Mouse (Mus musculus): Measurements from ENCODE around the gene Grtp1.
A peak's percentile ranks its signal among the peaks of the same experiment; 100 is the strongest.

Gene Grtp1

DNA sequence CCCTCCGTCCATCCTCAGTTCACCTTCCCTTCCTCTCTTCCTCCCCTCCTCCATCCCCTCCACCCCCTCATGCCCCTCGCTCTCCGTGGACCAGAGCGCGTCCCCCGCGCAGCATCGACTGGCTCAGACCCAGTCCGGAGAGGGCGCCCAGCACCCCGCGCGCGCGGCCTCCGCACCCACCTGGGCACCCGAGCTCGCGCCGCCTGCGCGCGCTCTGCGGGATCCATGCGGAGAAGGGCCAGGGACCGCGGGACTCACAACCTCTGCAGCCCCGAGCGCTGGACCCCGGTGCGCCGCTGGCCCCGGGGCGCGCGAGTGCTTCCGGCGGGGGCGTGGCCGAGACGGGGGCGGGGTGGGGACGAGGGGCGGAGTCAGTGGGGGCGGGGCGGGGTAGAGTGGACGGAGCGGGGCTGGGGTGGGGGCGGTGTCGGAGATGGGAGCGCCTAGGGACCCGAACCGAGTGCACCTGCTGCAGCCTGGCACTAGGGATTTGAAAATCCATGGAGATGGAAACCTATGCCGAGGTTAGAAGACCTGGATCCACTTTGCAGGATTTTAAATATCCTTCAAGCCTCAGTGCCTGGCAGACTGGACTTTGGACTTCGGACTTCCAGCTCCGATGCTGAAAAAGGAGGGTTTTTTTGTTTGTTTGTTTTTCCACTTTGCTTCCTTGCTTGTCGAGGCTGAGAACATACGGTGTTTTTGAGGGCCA, at the start of gene Grtp1:
Gene Grtp1 (minus strand): TSS at position 320 of the 712 bp plus-strand sequence.
- DNase-seq (ENCODE audit: low read depth, low spot score): peak; percentile 38

DNA sequence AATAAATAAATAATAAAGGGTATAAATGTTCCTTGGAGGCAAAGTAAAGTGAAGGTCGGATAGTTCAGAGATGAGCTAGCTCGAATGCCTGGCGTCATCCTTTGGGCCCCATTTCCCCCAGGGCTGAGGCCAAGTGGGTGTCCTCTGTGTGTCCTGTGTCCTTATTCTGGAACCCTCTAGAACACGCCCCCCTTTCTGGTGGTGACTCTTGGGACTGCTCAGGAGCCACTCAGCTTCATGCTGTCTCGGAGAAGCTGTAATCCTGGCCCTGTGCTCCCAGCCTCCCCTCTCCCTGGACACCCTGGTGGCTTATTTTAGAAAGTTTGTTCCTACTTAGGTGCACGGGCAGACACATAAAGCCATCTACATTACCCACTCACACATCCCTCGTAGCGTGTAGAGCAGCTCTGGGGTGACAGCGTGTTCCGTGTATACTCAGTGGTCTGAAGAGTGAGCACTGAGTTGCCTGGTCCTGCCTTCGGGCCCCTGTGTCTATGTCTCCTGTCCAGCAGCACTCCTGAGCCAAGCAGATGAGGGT, 44.0 kb upstream of the Grtp1 start:
- no peak for DNase-seq (ENCODE audit: low read depth, low spot score)

DNA sequence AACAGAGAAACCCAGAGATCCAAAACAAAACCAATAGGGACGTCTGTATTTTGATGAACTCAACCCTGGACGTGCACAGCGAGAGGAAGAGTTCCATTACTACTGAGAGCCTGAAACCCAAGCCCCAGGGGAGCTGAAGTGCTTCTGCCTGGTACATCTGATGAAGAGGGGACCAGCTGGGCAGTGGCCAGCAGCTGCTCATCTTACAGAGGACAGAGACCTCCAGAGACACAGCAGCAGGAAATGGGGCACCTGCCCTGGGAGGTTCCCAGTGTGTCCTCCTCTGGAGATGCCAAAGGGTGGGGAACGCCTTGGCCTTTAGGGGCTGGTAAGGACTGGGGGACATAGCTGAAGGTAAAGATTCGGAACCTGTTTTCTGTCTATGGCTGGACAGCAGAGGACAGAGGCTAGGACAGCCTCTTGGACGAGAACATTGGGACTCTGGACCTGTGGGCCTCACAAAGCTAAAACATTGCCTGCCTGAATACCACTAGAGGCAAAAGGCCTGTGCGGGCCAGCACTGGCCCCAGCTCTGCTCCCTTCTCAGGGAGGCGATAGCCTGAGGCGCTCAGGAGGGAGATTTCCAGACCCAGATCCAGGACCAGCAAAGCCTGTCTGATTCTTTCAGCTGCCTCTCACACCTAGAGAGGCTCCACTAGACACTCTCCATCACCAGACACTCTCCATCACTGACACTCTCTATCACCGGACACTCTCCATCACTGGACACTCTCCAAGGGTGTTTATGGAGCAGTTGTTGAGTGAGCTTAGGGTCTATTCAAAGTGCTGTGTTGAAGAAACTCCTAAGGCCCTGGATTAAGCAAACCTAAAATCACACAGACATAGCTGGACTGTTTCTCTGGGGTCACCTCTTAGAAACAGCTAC, 42.8 kb upstream of the Grtp1 start:
- DNase-seq (ENCODE audit: low read depth, low spot score): no peak

DNA sequence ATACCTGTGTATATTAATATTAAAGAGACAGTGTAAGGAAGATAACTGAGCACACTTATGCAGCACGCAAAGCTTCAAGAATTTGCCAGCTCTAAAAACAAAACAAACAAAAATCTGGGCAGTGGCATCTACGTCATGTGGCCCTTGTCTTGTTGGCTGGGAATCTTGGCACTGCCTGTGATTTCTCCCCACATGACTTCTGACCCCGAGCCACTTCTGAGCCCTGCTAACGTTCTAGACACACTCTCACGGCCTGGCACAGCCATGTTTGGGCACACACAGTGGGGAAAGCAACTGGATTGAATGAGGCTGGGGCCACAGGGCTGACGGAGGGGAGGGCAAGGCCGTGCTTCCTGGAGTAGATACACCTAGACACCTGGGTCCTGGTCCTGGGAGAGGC, 40.3 kb upstream of the Grtp1 start:
- no peak for DNase-seq (ENCODE audit: low read depth, low spot score)

DNA sequence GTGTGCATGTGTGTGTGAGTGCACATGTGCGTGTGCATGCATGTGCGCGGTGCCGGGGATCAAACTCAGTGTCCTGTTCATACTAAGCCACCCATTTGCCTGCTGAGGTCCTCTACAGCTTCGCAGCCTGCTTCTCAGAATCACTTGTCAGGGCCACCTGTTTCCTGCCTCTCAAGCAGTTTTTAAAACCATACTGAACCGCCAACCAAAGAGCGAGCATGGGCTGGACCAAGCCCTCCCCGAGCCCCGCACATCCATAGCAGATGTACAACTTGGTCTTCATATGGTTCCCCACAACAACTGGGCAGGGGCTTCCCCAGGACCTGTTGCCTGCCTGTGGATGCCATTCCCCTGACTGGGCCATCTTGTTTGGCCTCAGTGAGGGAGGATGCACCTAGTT, 39.6 kb upstream of the Grtp1 start:
- no peak for DNase-seq (ENCODE audit: low read depth, low spot score)

DNA sequence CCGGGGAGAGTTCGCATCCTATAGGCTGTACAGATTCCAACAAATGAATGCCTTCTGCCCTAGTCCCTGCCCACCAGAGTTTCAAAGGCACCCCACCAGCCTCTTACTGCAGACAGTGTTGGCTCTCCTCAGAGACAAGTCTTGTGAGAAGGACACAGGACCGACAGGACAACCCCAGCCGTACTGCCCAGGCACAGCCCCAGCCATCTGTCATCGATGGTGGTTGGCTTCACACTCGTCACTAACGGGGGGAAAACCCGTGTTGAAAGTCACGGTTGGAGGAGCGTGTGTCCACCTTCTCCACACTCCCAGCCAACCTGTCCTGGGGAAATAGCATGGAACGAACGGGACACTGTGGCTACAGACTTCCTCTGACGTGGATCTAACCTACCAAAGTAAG, 34.4 kb upstream of the Grtp1 start:
- no peak for DNase-seq (ENCODE audit: low read depth, low spot score)

DNA sequence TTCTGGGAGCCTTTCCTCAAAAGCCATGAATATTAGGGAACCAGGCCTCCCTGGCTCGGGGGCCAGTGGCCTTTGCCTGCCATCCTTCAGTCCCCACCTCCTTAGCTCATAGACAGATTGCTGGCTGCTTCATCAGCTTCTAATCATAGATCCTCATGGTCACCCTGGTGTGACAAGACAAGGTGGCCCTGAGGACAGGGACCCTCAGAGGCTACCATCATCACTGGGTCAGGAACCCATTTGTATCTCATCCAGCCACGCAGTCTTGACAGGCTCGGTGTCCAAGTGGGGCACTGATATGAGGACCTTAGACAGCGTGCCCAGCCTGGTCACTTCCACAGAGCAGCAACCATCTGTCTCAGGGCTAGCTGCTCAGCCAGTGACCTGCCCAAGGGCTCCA, 30.1 kb upstream of the Grtp1 start:
- no peak for DNase-seq (ENCODE audit: low read depth, low spot score)

DNA sequence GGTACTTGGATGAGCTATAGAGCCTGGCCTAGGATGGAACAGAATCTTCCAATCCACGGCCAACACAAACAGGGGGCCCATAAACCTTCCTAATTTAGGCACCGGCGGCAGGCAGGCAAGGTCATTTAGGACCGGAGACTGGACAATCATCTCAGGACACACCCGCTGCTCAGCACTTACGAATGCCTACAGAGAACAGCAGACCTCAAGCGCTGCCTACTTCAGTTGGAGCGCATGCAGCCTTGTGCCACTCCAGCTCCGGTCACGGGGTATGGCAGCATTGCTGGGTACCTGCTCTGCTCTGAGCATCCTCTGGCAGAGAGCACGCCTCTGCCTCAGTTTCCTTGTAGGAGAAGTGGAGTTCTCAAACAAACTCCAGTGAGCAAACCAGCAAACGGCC, 29.4 kb upstream of the Grtp1 start:
- no peak for DNase-seq (ENCODE audit: low read depth, low spot score)

DNA sequence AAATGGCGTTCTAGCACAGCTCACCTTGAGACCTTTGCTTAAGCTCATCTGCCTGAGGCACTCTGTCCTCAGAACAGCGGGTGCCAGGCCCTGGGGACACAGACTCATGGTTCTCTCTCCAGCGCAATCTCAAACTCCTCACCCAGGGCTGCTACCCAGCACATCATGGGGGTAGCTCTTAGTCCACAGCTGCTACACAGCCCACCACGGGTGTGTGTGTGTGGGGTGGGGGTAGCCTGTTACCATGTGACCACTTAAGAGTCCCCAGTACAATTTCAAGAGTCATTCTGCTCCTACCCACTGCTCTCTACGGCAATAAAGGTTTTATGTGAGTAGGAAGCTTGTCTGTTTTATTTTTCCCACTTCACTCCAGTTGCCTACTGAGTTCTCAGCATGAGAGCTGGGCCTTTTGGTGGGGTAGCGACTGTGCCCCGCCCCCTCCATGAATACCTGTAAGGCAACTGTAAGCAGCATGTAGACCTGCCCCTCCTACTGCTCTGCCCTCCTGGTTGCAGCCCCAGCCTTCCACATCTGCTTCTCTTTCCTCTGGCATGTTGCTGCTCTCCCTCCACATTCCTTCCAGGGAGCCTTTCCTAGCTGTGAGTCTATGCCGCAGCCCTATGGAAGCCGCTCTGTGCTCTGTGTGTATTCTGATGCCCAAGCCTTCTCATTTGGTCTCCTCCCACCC, 28.6 kb upstream of the Grtp1 start:
- DNase-seq (ENCODE audit: low read depth, low spot score): no peak

DNA sequence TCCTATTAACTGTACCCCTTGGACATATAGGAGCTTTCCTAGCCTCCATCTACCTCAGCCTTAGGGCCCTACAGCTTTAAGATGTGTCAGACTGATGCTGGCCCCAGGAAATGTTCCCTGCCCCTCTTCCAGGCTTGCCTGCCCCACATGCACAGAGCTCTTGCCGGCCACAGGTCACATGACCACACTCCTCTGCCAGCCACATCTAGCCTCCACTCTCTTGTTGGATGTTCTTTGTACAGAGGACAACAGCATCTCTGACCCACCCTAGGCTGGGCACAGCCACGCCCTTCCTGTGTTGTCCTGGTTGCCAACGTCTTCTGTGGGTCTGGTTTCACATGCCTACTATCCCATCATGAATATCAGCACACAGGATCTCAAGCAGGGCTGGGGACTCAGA, 26.8 kb upstream of the Grtp1 start:
- DNase-seq (ENCODE audit: low read depth, low spot score): no peak

DNA sequence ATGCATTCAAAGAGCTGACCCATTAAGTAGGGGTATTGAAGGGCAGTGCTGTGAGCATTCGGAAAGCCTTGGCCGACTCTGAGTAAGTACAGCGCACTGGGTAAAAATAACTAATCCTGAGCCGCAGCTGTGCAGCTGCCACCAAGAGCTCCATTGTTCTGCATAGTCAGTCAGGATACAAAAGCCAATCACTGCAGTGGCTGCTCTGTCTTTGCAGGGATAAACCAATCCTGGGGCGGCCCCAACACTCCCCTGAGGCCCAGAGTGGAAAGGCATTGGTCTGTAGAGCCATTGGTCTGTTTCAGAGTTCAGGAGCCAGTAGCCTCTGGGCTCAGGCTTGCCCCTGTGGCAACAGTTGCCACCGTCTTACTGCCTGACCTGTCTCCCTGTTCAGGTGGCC, 25.9 kb upstream of the Grtp1 start:
- peak; percentile 46 for DNase-seq (ENCODE audit: low read depth, low spot score)

DNA sequence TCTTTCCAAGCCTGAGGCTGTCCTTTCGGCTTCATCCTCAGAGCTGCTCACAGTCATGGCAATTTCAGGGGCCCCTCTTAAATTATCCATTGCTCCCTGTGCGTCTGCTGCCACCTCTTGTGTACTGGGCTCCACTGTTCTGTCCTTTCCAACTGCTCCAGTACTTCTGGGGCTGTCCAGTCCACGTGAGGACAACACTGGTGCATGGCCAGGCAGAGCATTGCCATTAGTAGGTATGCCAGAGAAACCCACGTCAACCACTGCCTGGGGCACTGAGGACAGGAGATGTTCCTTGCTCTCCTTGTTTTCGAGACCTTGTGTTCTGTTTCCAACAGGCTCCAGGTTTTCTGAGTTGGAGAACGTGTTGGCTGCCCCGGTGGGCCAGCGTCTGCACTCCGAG, 24.0 kb upstream of the Grtp1 start:
- DNase-seq (ENCODE audit: low read depth, low spot score): no peak

DNA sequence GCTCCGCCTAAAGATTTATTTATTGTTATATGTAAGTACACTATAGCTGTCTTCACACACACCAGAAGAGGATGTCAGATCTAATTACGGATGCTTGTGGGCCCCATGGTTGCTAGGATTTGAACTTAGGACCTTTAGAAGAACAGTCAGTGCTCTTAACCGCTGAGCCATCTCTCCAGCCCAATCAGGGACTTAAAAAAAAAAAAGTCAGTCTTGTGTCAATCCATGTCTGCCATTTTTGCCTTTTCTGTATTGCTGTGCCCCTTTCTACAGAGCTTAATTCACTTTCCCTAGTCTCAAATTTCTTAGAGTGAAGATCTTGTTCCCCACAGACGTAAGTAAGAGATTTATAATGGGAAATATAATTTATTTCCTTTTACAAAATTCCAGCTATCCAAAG, 18.0 kb upstream of the Grtp1 start:
- no peak for DNase-seq (ENCODE audit: low read depth, low spot score)

DNA sequence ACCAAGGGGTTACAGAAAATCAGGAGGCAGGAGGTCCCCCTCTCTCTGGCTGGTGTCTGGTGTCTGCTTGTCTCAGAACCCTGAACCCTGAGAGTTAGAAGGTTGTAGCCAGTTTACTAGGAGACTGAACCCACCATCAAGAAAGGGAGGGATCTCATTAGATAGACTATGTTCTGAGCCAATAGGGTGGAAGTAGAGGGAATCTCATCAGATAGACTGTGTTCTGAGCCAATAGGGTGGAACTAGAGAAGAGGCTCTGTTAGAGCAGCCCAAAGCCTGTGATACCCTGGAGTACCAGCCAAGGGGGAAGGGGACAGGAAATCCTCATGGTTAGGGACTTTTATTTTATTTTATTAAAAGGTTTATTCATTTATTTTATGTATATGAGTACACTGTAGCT, 17.6 kb upstream of the Grtp1 start:
- DNase-seq (ENCODE audit: low read depth, low spot score): no peak

DNA sequence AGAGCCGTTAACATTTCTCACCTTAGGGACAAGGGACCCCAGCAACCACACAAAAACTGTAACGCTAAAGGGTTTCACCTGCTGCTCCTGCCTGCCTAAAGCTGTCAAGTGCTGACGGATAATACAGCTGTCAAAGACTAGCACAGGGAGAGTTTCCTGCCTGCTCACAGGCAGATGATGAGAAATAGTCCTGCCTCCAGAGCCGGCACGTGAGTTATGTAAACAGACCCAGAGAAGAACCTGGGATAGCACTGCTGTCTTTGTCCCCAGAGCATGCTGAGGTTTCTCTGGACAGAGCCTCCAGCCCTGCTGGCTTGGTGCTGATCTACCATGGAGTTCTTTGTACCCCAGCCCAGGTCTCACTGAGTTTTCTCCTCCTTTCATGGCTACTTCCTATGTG, 16.7 kb upstream of the Grtp1 start:
- no peak for DNase-seq (ENCODE audit: low read depth, low spot score)

DNA sequence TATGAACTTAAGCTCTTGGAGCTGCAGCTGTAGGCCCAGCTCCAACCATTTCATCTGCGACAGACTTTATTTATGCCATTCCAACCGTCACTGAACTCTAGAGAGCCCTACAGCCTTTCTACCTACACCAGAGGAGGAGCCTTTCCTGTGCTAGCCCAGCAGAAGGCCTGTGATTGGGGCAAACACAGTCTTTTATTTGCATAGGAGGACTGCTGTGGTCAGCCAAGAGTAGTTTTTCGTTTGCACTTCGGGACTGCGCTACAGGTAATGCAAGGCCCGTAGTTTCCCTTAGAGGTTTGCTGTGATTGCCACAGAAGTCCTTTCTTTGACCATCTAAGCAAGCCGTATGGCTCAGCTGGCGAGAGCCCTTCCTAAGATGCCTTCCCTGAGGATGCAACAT, 16.0 kb upstream of the Grtp1 start:
- no peak for DNase-seq (ENCODE audit: low read depth, low spot score)

DNA sequence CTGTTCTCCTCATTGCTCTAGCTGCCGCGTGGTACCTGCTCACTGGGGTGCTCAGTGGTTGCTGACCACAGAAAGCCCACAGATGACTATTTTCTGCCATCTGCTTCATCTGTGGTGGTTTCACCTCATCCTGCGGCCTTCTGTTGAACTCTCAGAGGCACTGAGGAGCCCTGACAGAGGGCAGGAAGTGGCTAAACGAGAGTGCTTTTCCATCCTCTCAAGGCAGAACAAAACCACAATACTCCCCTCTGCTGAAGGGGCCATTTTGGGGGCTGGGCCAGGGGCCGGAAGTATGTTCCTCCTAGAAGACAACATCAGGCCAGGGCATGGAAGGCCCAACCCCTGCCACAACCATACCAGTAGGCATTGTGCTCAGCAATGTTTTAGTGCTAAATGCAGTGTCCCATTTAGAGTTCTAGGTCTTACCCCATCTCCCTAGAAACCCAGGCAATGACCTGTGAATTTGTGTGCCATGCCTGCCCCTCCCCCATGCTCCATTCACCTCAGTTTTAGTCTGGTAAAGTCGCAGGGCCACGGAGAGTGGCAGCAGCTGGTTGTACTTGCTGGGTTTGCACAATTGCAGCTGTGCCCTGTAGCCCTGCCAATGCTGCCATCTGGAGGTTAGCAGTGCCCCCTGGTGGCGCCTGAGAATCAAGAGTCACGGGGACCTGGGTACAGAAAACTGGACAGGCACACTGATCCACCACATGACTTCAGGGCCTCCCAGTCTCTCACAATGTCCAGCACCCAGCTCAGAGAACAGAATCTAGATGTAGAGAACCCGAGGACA, 13.3 kb upstream of the Grtp1 start:
- peak; percentile 87 for DNase-seq (ENCODE audit: low read depth, low spot score)

DNA sequence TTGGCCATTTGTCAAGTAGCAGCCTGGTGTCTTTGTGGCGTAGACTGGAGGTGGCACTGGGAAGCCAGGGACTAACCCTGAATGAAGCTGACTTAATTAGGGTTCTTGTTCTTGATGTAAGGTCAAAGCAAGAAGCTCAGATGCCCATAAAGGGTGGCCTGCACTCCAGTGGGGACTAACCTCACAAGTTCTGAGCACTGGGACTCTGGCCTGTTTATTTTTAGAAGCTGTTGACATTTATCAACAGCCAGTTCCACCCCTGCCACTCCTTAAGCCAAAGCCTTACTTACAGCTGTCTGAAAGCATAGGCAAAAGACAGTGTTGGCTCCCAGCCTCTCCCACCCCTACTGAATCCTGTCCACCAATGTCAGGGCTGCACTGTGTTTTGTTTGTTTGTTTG, 9.3 kb upstream of the Grtp1 start:
- no peak for DNase-seq (ENCODE audit: low read depth, low spot score)

DNA sequence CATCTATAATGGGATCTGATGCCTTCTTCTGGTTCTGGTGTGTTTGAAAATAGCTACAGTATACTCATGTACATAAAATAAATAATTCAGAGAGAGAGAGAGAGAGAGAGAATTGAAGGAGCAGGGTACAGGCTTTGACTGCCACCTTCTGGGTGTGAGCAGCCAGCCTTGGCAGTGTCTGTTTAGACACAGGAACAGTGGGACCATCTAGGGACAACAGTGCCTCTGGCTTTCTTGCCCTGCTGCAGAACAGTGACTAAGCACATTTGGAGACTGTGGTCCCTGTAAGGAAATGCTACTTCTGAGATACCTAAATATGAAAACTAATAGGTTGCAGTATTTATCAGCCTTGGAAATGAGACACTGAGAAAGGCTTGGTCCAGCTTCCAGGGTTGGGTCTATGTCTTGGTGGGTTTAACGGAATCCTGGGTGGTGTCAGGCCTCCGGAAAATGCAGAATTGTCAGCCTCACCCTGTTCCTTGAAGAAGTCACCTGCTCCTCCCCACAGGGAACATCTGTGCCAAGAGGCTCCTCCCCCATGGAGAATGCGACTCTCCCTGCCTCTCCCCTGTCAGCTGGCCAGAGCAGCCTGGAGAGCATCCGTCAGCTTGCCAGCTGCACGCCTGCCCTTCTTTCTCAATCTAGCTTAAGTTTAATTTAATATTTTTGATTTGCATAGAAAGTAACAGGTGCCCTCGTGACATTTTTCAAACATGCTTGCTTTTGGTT, 8.4 kb upstream of the Grtp1 start:
- DNase-seq (ENCODE audit: low read depth, low spot score): no peak

DNA sequence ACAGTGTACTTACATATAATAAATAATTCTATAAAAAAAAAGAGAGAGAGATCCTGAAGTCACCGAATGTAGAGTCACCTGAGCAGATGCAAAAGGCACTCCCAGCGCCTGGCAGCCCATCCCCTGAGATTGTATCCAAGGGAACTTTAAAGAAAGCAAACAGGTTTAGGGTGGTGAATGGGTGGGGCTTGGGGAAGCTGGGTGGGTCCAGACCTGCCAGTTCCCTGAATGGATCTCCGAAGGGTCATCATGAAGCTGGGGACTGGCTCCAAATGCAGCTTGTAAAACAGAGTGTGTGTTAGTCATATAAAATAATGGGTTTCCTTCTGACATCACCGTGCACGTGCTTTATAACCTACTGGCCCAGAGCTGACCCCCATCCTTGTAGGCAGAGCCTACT, 5.9 kb upstream of the Grtp1 start:
- no peak for DNase-seq (ENCODE audit: low read depth, low spot score)

DNA sequence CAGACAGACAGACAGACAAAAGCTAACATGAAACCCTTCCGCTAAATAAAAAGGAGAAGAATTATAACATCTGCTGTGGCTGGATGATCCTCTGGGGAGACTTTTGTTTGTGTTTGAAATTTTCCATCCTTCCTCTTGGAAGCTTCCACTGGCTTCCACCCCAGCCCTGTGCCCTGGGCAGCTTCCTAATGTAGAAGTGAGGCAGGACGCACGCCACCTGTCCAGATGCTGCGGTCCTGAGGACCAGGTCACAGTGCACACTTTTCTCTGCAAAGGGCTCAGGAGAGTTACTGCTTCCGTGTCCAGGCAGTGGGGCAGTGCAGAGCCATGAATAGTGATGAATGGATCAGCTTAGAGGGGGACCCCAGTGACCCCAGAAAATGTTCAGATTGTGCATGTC, 4.9 kb upstream of the Grtp1 start:
- DNase-seq (ENCODE audit: low read depth, low spot score): no peak
